Mouse (Mus musculus) hindbrain, embryonic 15.5 days (tissue): Measurements from ENCODE around the gene Olfr1298. TPM values are rescaled to one million over a fixed set of nuclear protein-coding genes. Genes with fewer than 3 reads are reported as not detected.

Experiments
- ATAC-seq: fragments of 200-750 bp; cut with Nextera tagmentation; 2 replicates; pipeline ENCODE4 v1.8.0; 2017; ENCODE audit warnings: low read depth, moderate number of reproducible peaks, moderate TSS enrichment; ENCODE audit not compliant: low FRiP score
- H3K27ac ChIP-seq: fragments of 300-500 bp; sonication (generic); replicated peaks from 2 replicates; pipeline ENCODE4 v1.5.1; 2015; ENCODE audit warnings: mild to moderate bottlenecking, inconsistent platforms
- H3K27me3 ChIP-seq: fragments of 300-500 bp; sonication (generic); 2 replicates; pipeline ENCODE4 v1.6.1; 2015; ENCODE audit warnings: control low read depth, inconsistent platforms
- H3K36me3 ChIP-seq: fragments of 300-500 bp; sonication (generic); 2 replicates; pipeline ENCODE4 v1.6.1; 2015; ENCODE audit warnings: control low read depth, inconsistent platforms
- H3K4me1 ChIP-seq: fragments of 300-500 bp; sonication (generic); replicated peaks from 2 replicates; pipeline ENCODE4 v1.6.1; 2015; ENCODE audit warnings: control low read depth, inconsistent platforms
- H3K4me2 ChIP-seq: fragments of 300-500 bp; sonication (generic); 2 replicates; pipeline ENCODE4 v1.6.1; 2015; ENCODE audit warnings: moderate library complexity, mild to moderate bottlenecking, inconsistent platforms
- H3K4me3 ChIP-seq: fragments of 300-500 bp; sonication (generic); 2 replicates; pipeline ENCODE4 v1.5.1; 2015; ENCODE audit warnings: mild to moderate bottlenecking, inconsistent platforms
- H3K9ac ChIP-seq: fragments of 300-500 bp; sonication (generic); 2 replicates; pipeline ENCODE4 v1.6.1; 2015; ENCODE audit warnings: inconsistent platforms
- H3K9me3 ChIP-seq: fragments of 300-500 bp; sonication (generic); 2 replicates; pipeline ENCODE4 v1.6.1; 2016; ENCODE audit warnings: control low read depth, inconsistent platforms
- WGBS: fragments of 180-500 bp; shearing (Covaris S2); methylation state at CpG from one replicate; pipeline ENCODE4 v1.1.7; 2015; 5-methylcytosine and 5-hydroxymethylcytosine counted together
- polyA plus RNA-seq: library from polyadenylated mRNA; unstranded; fragments of >200 nt; fragmentation: Nextera tagmentation; extraction: Ambion mirVana; gene quantifications from 2 replicates; pipeline ENCODE4 v1.2.1, GENCODE M21; 2015

The Olfr1298 gene
- polyA plus RNA-seq, result not detected in 2 replicates

DNA sequence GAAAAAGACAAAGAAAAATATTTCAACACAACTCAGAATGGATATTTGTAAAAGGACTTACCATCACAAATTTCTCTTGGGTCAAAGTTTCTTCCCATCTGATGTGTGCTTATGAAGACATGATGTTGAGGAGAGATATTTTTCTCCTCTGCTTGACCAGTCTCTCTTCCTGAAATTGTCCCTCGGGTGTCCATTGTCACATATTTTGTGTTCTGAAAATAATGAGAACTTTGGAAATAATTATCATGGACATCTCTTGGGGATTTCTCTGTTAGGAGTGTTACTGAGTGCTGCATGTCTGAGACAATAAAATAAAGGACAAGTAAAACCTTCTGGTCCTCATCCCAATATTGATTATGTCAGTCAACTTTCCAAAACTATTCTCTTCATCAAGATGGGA is at the start of gene Olfr1298:
Gene Olfr1298, minus strand, starts transcription at position 101 of the 400 bp plus-strand sequence.
- no peak within 1 kb of the TSS for H3K4me2 ChIP-seq
- 96% methylated on average over 1 of the region's 1 CpGs for WGBS
- H3K4me3 ChIP-seq, result no peak within 1 kb of the TSS
- H3K4me1 ChIP-seq, result no peaks in the 10 kb centered on the region
- no peaks in the 10 kb centered on the region for H3K9me3 ChIP-seq
- no peak within 1 kb of the TSS for H3K9ac ChIP-seq
- H3K27ac ChIP-seq, result no peak within 1 kb of the TSS
- H3K36me3 ChIP-seq, result no peaks in the 10 kb centered on the region
- no peaks in the 10 kb centered on the region for H3K27me3 ChIP-seq
- no peak for ATAC-seq

DNA sequence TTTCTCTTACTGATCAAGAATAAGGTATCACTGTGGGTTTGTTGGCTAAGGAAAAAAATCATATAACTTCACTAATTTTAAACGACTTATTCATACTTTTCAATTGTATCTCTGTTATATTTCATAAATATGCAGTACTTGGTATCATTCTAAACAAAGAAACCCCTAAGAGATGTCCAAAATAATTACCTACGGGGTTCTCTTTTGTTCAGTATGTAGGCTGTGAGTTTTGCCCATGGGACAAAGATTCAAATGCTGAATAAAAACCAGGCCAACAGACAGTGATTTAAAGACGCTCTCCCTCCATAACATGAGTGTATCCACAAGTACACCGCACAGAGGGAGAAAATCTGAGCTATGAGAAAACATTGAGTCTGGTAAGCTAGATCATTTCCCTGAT is 12.1 kb upstream of the Olfr1298 start, which contains the start of gene Olfr1299:
Gene Olfr1299, plus strand, starts transcription at position 301 of the 400 bp plus-strand sequence.
- H3K27ac ChIP-seq, result no peak within 1 kb of the TSS

DNA sequence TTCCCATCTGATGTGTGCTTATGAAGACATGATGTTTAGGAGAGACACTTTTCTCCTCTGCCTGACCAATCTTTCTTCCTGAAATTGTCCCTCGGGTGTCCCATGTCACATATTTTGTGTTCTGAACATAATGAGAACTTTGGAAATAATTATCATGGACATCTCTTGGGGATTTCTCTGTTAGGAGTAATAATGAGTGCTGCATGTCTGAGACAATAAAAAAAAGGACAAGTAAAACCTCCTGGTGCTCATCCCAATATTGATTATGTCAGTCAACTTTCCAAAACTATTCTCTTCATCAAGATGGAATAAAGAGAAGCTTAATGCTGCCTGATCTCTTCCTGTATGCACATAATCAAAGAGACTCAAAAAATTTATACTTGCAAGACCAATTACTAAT is 22.6 kb downstream of the Olfr1298 start, which contains the start of gene Olfr1297:
Gene Olfr1297, minus strand, starts transcription at position 101 of the 400 bp plus-strand sequence.
- H3K27me3 ChIP-seq, result no peaks in the 10 kb centered on the region
- no peak for ATAC-seq
- no peaks in the 10 kb centered on the region for H3K4me1 ChIP-seq
- H3K27ac ChIP-seq, result no peak within 1 kb of the TSS
- no peaks in the 10 kb centered on the region for H3K9me3 ChIP-seq
- 85% methylated on average over 1 of the region's 1 CpGs for WGBS
- no peak within 1 kb of the TSS for H3K4me2 ChIP-seq
- no peaks in the 10 kb centered on the region for H3K36me3 ChIP-seq
- no peak within 1 kb of the TSS for H3K4me3 ChIP-seq
- no peak within 1 kb of the TSS for H3K9ac ChIP-seq

More for the DNA sequence above, 12.1 kb upstream of the Olfr1298 start, which contains the start of gene Olfr1299:
- no peaks in the 10 kb centered on the region for H3K4me1 ChIP-seq
- 80% methylated on average over 4 of the region's 4 CpGs for WGBS
- ATAC-seq, result no peak
- no peak within 1 kb of the TSS for H3K4me3 ChIP-seq
- no peaks in the 10 kb centered on the region for H3K27me3 ChIP-seq
- H3K9ac ChIP-seq, result no peak within 1 kb of the TSS
- no peak within 1 kb of the TSS for H3K4me2 ChIP-seq
- H3K36me3 ChIP-seq, result no peaks in the 10 kb centered on the region
- H3K9me3 ChIP-seq, result no peaks in the 10 kb centered on the region

Other genes with a start within 250 kb of the Olfr1298 start
- gene Olfr1286, start 226.1 kb downstream of the Olfr1298 start, polyA plus RNA-seq, result not detected in 2 replicates
- not detected in 2 replicates for gene Olfr1287, start 200.1 kb downstream of the Olfr1298 start, polyA plus RNA-seq
- gene Olfr1288, start 175.1 kb downstream of the Olfr1298 start, polyA plus RNA-seq, result not detected in 2 replicates
- not detected in 2 replicates for gene Olfr1289, start 168.4 kb downstream of the Olfr1298 start, polyA plus RNA-seq
- gene Olfr1290, start 155.4 kb downstream of the Olfr1298 start, polyA plus RNA-seq, result not detected in 2 replicates
- gene Olfr1291-ps1, start 152.0 kb downstream of the Olfr1298 start, polyA plus RNA-seq, result not detected in 2 replicates
- gene Olfr1293-ps, start 124.0 kb downstream of the Olfr1298 start, polyA plus RNA-seq, result not detected in 2 replicates
- not detected in 2 replicates for gene Olfr1294, start 108.9 kb downstream of the Olfr1298 start, polyA plus RNA-seq
- not detected in 2 replicates for gene Olfr1295, start 79.5 kb downstream of the Olfr1298 start, polyA plus RNA-seq
- not detected in 2 replicates for gene Olfr1297, start 22.7 kb downstream of the Olfr1298 start, polyA plus RNA-seq
- not detected in 2 replicates for gene Olfr1299, start 12.2 kb upstream of the Olfr1298 start, polyA plus RNA-seq
- not detected in 2 replicates for gene Olfr1301, start 101.8 kb upstream of the Olfr1298 start, polyA plus RNA-seq
- gene Olfr1302, start 128.2 kb upstream of the Olfr1298 start, polyA plus RNA-seq, result not detected in 2 replicates
- gene Olfr1303, start 171.1 kb upstream of the Olfr1298 start, polyA plus RNA-seq, result not detected in 2 replicates
- gene Olfr1305, start 227.9 kb upstream of the Olfr1298 start, polyA plus RNA-seq, result not detected in 2 replicates